Mouse (Mus musculus): ENCODE results near the gene Hoxd11.

Gene Hoxd11

DNA sequence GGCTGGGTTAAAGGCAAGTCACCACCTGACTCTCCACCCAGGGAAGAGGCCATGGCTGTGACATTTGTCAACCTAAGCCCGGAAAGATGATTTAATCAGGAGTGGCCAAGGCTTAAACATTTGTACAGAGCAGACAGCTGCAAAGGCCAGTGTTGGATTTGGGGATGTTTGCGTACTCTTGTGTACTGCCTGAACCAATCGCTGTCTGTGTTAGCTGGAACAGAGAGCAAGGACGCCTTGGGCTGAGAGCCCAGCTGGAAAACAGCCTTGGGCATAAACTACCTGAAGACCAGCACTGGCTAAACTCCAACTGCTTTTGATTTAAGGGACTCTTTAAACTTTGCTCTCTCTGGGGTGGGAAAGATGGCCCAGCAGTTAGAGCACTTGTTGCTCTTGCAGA is 29.3 kb downstream of the Hoxd11 start:
- no peak for DNase-seq (ENCODE audit: low read depth, low spot score)

DNA sequence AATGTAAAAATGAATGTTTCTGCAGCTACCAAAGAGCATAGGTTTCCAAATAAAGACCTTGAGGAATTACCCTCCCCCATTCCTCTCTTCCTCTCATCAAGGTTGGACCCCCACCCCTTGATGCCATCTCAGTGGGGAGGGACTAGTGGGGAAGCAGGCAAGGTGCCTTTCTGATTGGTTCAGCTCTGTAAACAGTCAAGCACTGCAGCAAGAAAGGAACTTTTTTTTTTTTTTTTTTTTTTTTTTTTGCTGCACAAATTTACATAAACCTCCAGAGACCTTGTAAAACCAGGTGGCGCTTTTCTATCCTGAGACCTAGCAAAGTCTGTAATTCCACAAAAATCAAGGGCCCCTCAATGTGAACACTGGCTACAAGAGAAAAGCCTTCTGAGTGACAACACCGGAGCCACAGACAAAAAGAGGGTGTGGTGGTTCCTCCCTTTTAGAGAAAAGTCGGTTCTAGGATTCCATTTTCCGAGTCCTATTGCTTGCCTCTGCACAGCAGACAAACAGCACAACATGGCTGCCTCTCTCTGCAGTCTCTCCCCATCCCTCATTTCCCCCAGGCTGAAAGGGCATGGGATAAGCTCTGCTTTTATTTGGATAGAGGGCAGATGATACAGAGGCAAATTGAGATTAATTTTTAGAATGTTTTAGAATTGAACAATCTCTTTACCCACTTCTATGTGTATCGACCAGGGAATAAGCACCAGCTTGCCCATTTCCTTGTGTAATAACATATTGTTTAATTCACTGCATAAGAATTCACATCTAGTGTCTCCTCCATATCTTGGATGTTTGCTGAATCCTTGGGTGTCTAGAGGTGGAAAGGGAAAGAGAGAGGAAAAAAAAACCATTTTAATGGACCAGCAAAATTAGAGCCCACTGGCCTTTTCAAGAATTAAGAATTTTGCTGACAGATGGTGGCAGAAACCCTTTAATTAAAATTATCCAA is 30.4 kb downstream of the Hoxd11 start:
- DNase-seq (ENCODE audit: low read depth, low spot score) = no peak

DNA sequence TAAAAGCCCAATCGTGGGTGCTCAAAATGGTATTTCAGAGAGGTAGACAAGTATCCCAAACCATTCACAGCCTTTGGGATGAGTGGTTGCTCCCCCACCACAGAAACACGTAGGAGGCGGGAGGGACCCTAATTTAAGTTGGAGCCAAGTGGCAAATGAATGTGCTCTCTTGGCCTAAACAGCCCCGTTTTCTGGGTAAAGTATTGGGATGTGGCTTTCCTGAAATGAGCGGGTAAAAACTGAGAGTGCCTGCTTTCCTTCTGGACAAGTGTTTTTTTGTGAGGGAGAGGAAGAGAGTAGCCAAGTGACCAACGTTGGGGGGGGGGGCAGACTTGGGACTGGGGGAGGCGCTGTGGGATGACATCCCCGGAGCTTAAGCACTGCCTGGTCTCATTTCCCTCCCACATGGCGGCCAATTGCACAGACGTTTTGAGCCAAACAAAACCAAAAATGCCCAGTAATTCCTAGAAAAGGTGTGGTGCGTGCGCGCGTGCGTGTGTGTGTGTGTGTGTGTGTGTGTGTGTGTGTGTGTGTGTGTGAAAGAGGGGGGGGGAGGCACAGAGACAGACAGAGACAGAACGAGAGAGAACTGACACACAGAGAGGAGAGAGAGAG is 31.7 kb downstream of the Hoxd11 start:
- DNase-seq (ENCODE audit: low read depth, low spot score) = no peak

DNA sequence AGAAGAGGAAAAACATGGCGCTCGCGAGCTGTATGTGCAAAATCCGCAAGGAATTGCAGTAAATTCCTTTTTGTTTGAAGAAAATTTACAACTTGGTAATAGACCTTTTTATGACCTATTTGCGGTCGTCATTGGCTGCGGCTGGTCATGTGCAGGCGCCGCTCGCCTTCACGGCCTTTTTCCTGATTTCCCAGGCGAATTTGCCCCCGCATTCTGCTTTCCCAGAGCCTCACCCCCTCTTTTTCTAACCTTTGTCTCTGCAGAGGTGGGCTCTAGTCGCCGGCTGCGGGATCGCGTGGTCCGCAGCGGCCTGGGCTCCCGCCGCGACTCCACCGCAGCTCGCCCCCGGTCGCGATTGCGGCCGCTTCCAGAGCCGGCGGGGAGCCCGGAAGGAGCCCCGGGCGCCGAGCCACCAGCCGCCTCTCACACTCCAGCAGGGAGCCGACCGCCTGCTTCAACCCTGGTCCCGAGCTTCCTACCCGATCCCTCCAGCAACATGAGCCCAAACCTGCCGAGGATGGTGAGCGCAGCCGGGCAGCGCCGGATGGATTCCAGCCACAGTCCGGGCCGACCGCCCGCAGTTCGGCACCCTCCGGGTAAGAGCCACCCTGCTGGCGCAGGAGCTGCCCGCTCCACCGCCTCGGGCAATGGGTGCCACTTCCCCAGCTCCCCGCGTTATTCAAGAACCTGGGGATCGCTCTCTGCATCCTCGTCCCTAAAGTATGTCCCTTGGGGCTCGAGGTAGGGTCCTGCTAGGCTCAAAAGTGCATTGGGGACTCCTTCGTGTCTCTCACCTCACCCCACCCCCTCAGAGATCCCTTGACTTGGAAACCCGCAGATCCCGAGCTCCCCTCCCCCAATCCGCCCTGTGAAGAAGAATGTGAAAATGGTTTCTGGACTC is 32.6 kb downstream of the Hoxd11 start, which contains the start of the genes Hoxd3 and Hoxd4:
Gene Hoxd3, plus strand, starts transcription at position 207 of the 901 bp plus-strand sequence.
Gene Hoxd4, plus strand, starts transcription at position 209 of the 901 bp plus-strand sequence.
- DNase-seq (ENCODE audit: low read depth, low spot score) = no peak

DNA sequence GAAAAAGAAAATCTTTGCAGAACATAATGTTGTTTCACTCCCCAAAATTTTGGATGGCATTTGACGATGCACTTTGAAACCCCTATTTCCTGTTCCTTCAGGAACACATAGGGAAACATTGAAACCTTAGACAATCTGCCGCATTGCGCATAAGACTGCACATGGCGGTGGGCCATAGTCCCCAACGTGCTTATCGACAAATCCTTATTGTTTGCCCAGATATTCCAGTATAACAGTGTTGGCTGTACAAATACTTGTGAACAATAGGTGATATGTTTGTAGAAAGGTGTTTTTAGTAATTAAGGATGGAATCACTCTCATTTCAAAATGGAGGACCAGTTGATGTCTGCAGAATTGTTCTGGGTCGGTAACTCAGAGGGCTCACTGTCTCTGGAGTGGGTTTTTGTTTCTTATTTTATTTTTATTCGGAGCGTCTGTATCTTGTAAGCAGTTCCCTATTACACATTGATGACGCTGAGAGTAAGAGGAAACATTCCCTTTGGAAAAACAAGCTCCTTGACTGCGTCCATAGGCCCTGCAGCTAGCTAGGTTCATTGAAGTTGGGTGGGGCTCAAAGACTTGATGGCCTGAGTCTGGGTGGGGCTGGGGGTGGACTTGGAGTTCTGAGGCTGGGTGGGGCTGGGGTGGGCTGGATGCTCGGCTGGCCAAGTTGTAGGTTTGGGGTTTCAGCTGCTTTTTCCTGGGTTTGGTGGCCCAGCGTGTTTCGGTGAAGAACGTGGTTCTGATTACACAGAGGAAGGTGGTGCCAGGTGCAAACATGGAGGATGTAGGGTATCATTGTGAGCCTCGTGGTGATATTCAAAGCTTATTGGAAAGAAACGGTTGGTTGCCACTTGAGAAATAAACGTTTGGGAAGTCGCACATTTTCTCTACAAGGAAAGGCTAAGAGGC is 34.1 kb downstream of the Hoxd11 start:
- DNase-seq (ENCODE audit: low read depth, low spot score) = no peak

DNA sequence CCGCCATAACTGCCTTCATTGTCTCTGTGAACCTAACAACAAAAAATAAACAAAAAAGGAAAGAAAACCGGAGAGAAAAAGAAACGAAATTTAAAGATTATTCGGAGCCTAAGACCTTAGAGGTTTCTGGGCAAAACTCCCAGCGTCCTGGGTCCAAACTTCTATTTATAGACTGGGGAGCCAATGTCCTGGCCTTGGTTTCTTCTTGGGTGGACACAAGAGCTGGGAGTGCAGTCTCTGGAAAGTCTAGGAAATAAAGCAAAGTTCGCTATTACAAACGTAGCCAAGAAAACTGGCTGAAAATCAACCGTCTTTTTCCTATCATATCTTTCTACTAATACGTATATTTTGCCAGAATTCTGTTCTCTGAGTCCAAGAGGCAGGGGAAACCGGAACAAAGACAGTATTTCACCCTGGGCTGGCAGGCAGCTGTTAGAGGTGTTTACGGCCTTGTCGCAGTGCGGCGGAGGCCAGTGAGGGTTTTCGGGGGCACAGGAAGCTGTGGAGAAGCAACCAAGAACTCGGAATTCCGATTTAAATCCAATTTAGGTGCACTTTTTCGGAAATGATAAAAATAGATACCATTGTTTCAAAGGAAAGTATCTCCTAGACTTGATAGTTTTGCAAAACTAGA is 34.9 kb downstream of the Hoxd11 start:
- DNase-seq (ENCODE audit: low read depth, low spot score) = no peak

DNA sequence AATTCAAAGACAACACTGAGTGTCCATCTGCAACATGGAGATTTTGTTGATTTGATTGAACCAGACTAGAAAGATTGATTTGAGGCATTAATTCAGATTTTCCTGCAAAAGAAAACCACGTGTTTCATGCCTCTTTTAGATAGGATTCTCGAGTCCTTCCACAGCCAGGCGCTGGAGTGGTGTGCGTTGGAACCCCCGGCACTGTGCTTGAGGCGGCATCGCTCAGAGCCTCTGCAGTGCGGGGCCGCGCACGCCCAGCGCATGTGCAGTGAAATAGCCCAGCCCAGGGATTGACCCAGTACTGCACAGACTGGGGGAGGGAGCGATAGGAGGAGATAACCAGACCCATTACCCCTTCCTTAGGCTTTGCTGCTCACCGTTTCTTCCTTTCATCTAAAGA is 35.5 kb downstream of the Hoxd11 start:
- DNase-seq (ENCODE audit: low read depth, low spot score) = no peak

DNA sequence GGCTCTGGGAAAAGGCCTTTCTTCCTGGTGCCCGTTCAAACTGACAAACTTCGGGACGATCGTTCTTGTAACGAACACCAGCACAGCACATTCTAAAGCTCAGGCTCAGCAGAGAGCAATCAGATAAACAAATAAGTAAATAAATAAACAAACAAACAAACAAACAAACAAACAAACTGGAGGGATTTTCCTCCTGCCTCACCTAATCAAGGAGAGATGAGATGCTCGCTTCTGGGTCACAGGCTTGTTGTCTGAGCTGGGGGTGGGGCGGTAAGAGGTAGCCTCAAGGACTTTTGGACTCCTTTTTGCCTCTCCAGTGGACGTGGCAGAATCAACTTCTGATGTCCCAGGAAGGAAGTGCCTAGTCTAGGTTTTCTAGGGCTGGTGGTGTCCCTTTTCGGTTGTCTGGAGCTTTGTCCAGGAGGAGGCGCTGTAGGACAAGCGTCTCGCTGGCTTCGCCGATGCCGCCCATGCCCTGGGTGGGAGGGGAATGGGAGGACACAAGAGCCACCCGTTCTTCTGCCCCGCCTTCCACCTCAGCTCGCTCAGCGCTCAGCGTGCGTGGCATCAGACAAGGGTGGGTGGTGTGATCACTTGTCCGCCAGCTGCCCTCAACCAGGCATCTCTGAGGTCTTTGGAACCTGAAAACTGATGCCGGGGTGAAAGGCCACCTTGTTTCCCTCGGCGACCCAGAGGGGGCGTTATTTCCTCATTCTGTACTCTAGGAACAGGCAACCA is 36.3 kb downstream of the Hoxd11 start:
- DNase-seq (ENCODE audit: low read depth, low spot score) = peak; percentile 78

DNA sequence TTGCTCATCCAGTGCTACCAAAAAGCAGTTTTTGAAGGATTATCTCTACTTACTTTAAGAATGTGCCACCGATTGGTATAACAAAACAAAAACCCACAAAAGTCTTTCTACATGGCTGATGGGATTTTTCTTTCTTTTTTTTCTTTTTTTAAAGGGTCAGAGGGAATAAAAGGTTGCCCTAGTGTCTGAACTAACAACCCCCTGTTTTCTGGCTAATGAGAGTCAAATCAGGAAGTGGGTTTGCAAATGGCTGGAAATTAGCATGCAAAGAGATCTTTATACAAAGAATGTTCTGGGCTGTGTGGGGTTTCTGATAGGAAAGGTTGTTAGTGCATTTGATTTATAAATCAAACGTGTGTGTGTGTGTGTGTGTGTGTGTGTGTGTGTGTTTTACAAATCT is 41.0 kb downstream of the Hoxd11 start:
- DNase-seq (ENCODE audit: low read depth, low spot score) = no peak

DNA sequence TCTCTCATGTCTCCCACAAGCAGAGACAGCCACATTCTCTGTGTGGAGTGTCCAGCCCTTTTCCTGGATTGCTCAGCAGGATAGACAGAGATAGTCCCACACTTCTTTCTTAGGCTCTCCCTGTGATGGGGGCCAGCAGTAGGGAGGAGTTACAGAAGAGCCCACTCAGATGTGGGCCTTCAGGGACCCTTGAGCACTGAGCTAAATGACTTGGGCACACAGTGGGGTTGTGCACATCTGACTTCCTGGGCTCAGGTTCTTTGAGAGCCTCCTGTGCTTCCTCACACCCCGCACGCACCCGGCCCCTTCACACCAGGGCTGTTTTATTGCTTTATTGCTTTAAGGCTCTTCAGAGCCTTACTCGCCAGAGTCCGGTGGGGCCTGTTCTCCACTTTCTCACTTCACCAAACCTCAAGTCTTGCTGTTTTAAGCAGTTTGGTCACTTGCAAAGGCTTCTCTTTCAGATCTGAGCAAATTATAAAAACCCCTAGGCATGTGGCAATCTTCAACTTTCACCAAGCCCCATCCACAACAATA is 41.7 kb downstream of the Hoxd11 start:
- no peak for DNase-seq (ENCODE audit: low read depth, low spot score)

DNA sequence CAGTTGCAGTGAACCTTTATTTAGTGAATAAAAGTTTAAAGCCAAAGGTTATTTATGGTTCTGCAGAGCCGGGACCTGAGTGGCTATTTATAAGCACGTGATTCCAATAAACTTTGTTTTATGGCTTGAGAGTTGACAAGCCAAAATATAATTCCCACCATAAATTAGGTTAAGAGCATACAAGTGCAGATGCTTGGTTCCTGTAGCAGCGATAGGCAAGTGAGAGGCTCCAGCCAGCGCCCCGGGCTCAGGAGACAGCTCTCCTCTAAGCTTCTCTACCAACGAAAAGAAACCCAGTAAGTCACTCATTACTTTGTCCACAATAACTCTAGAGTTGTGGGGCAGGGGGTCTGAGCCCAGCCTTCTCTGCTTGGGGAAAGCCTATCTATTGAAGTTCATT is 42.5 kb downstream of the Hoxd11 start:
- no peak for DNase-seq (ENCODE audit: low read depth, low spot score)

DNA sequence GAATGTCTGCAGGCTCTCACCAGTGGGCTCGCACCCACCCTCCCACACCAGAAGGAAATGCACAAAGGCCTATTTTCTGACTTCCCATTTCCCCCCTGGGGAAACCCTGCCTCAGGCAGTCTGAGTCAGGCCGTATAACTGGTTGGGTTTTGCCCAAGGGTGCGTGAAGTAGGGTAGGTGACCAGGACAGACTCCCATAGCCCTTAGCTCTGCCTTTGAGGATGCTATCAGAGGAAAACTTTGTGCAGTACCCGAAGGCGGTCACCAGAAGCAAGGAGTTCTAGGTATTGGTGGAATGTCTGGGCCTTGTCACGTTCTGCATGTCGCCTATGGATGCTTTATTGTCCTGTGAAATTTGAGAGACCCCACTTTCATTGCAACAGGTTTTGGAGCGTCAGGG is 43.6 kb downstream of the Hoxd11 start:
- no peak for DNase-seq (ENCODE audit: low read depth, low spot score)

DNA sequence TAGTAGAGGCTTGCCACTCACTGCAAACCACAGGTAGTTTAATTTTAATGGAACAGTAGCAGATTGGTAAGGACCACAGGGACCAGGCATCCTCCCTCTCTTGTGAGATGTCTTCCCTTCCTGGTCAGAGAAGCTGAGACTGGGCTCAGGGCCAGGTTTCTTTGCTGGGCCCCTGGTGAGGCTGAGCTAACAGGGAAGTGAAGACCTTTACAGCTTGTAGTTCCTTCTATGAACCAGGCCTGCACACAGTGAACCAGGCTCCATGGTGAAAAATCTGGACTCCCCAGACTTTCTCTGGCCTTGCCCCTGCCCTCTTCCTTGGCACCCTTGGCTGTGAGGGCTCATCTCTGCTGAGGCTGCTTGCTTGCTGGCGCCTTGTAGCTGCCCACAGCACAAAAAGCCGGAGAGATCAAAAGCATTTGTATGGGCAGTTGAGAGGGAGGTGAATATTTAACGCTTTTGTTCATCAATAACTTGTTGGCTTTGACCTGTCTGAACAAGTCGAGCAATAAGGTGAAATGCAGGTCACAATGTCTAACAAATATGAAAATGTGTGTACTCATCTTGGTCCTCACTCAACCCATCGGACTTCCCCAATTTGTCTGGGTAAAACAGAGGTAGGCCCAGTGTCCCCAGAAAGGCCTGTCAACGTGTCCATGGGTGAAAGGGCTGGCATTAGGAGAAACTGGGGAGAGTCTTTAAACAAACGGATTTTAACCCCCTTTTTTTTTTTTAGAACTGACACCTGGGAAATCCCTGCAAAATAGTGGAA is 45.1 kb downstream of the Hoxd11 start:
- no peak for DNase-seq (ENCODE audit: low read depth, low spot score)

DNA sequence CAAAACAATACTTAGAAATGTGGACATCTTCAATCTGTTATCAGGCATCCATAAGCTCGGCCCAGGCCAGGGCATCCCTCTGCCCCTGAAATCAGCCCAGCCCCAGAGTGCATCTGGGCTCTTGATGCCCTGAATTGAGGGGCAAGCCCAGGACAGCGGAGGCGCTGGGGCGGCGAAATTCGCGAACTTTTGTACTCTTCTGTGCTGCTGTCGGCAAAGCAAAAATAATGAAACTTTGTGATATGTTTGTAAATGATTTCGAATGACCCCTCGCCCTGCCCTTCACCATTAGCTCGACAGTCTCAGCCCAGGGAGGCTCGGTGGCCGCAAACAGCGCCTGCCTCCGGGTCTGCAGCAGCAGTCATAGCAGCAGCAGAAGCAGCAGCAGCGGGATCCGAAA is 45.8 kb downstream of the Hoxd11 start:
- DNase-seq (ENCODE audit: low read depth, low spot score) = no peak

DNA sequence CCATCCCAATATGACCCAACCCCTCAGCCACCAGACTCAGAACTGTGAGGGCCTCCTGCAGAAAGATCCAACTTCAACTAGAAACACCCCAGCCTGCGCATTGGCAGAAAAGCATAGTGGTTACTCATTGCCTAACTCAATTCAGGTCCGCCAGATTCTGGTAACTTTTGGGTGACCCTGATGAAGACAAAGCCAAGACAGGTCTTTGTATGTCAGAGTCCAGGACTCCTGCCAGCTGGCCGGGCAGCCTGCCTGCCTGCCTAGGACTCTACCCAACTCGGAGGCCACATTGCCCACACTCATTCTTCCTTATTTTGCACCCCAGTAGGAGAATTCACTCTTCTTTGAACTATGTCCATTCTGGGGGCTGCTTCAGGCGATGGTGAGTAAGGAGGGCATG is 47.2 kb downstream of the Hoxd11 start, which contains the start of gene Gm28230:
Gene Gm28230, plus strand, starts transcription at position 178 of the 400 bp plus-strand sequence.
- DNase-seq (ENCODE audit: low read depth, low spot score) = no peak

DNA sequence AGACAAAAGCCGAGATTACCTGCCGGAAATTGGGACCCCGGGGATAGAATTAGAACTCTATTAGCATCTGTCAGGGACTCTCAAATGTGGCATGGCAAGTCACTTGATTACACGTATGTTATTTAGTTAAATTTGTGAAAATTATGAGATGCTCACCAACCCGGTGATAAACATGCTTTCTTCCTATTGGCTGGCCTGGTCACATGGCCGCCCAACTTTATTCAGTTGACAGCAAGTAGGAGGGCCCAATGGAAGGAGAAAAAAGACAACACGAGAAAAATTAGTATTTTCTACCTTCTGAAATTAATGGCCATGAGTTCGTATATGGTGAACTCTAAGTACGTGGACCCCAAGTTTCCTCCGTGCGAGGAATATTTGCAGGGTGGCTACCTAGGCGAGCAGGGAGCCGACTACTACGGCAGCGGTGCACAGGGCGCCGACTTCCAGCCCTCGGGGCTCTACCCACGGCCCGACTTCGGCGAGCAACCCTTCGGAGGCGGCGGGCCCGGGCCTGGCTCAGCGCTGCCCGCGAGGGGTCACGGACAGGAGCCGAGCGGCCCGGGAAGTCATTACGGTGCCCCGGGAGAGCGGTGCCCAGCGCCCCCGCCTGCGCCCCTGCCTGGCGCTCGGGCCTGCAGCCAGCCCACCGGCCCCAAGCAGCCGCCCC is 47.7 kb downstream of the Hoxd11 start:
- DNase-seq (ENCODE audit: low read depth, low spot score) = no peak

DNA sequence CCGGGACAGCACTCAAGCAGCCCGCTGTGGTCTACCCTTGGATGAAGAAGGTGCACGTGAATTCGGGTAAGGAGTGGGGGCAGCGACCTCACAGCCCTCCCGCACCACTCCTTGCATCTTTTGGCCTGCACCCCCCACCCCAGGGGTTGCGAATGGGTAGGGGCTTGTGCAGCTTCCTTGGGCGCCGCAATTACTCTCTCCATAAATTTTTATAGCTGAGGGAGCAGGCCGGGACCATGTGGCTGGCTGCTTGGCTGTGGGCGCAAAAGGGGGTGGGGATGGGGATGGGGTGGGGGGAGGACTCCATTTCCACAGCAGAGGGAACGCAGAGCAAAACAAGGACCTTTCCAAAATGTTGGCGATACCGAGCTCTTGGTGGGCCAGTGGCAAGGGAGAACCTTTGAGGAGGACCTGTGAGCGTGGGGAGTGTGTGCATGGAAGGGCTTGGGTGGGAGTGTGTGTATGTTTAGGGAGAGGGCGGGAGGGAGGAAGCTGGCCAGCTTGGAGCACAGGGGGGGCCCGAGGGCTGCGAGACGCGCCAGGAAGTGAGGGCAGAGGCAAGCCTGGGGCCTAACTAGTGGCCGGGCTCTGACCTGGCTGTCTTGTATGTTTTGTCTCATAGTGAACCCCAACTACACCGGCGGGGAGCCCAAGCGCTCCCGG is 48.4 kb downstream of the Hoxd11 start:
- no peak for DNase-seq (ENCODE audit: low read depth, low spot score)
